Mouse (Mus musculus): ENCODE measurements around the gene Kif28.

- no peak for TF ChIP-seq POLR2A (IDR thresholded peaks at IDR 0.05; ENCODE audit: insufficient read depth, low read length)
- no peak for TF ChIP-seq EP300 (IDR thresholded peaks at IDR 0.05; ENCODE audit: insufficient read depth, low read depth, low read length)
- TF ChIP-seq CTCF (IDR thresholded peaks at IDR 0.05; ENCODE audit: low read depth, low read length), result no peak
Observed at GRCm38 (mm10) chr1:179743593-179744193, 1.4 kb downstream of the Kif28 start.
